Mouse (Mus musculus): Measurements from ENCODE around the gene Ugt1a2. TPM values are rescaled to one million over a fixed set of nuclear protein-coding genes. Genes with fewer than 3 reads are reported as not detected.

The Ugt1a2 gene
- total RNA-seq, 1 experiment from 2014 or later, result not detected

DNA sequence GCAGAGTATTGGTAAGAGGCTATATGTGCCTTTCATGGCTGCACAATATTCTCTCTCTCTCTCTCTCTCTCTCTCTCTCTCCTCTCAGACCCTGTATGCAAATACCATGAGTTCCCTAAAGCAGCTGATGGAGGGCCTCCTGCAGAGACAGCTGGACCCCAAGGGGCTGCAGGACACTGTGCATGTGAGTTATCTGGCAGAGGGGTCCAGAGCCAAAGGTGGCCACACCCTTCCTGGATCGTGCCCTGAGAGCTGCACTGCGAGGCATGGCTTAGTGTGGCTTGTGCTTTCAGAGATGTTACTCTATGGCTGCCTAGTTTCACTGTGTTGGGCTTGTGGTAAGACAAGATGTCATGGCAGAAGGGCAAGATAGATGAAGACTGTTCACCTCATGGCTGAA, 47.3 kb downstream of the Ugt1a2 start:
- ATAC-seq (replicated peaks in 1 of 2; ENCODE audit: insufficient read depth in 1 of 2, low FRiP score in 2 of 2, low TSS enrichment in 1 of 2, low read depth in 1 of 2, poor library complexity in 2 of 2, severe bottlenecking in 2 of 2), result no peak

DNA sequence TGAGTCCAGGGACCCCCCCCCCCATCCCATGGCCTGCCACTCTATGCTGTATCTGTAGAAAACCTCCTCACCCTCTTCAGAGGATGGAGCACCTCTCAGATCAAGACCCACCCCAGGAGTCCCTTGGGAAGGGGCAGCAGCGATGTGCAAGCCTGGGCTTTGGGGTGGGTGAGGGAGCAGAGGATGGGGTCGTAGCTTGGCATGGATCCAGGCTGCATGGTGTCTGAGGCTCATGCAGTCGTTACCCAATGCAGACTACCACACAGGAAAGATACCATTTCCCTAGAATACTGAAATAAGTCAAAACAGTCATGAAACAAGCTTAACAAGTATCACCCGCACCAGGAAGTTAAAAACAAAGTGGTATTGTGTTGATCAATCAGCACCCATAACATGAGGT, 48.3 kb downstream of the Ugt1a2 start:
- peak; percentile 1 to 2; a peak in 1 of 4 replicates for ATAC-seq (replicated peaks in 1 of 2; ENCODE audit: insufficient read depth in 1 of 2, low FRiP score in 2 of 2, low TSS enrichment in 1 of 2, low read depth in 1 of 2, poor library complexity in 2 of 2, severe bottlenecking in 2 of 2)

DNA sequence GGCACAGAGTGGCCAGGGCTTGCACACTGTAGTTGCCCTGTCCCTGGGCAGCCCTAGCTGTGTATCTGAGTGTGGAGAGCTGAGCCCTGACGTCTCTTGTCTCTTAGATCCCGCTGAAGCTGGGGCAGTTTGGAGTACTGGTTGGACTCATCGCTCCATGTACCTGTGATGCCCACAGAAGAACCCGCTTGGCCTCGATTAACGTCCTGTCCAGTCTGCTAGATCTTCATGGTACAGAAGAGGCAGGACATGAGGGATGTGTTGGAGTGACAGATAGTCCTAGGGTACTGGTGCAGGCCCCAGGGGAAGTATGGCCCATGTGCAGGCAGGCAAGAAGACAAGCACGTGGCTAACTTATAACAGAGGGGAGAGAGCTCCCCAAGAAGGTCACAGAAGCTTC, 49.2 kb downstream of the Ugt1a2 start:
- ATAC-seq (replicated peaks in 1 of 2; ENCODE audit: insufficient read depth in 1 of 2, low FRiP score in 2 of 2, low TSS enrichment in 1 of 2, low read depth in 1 of 2, poor library complexity in 2 of 2, severe bottlenecking in 2 of 2), result no peak

DNA sequence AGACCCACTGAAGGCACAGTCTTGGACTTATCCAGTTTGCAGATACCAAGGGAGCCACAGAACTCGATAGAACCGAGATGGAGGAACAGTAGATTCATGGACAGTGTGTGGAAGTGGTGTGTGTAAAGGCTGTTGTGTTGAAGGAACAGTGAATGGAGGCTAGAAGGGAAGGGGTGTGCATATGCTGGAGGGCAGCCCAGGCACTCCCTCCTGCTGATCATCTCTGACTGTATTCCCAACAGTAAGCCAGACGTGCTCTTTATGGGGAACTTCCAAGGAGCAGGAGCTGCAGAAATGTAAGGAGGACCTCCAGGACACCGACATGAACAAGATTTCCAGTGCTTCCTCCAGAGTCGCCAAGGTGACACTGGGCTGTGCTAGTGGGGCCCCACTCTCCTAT, 49.6 kb downstream of the Ugt1a2 start:
- ATAC-seq (replicated peaks in 1 of 2; ENCODE audit: insufficient read depth in 1 of 2, low FRiP score in 2 of 2, low TSS enrichment in 1 of 2, low read depth in 1 of 2, poor library complexity in 2 of 2, severe bottlenecking in 2 of 2), result no peak

DNA sequence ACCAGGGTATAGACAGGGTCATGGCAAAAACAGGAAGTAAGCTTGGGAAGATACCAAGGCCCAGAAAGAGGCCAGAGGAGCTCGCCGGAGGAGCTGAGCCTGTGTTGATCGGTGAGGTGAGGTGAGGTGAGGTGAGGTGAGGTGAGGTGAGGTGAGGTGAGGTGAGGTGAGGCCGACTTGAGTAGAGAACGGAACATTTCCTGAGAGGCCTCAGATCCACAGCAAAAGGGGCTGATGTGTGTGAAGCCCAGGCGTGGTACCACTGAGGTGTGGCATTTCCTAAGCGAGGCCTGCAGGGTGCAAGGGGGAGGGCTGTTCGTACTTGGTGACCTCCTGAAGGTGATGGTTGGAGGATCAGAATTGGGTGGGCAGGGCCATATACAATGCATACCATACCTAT, 52.7 kb downstream of the Ugt1a2 start:
- ATAC-seq (replicated peaks in 1 of 2; ENCODE audit: insufficient read depth in 1 of 2, low FRiP score in 2 of 2, low TSS enrichment in 1 of 2, low read depth in 1 of 2, poor library complexity in 2 of 2, severe bottlenecking in 2 of 2), result peak in 1 of 2 experiments; percentile 12; a peak in 2 of 4 replicates

DNA sequence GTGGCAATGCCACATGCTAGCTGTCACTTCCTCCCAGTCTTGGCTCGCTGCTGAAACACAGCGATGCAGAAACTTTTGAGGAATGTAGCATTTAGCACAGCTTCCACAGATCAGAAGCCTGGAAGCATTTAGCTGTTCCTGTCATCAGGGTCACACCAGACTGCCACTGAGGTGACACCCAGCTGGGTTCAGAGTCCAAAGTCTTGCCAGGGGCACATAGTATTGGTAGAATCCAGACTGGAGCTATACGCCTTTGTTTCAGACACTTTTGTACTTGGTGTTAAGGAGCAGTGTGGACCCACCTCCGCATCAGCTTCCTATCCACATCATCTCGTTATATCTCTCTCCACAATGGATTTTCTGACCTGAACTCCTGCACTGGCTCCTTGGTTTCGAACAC, 53.1 kb downstream of the Ugt1a2 start:
- no peak for ATAC-seq (replicated peaks in 1 of 2; ENCODE audit: insufficient read depth in 1 of 2, low FRiP score in 2 of 2, low TSS enrichment in 1 of 2, low read depth in 1 of 2, poor library complexity in 2 of 2, severe bottlenecking in 2 of 2)

DNA sequence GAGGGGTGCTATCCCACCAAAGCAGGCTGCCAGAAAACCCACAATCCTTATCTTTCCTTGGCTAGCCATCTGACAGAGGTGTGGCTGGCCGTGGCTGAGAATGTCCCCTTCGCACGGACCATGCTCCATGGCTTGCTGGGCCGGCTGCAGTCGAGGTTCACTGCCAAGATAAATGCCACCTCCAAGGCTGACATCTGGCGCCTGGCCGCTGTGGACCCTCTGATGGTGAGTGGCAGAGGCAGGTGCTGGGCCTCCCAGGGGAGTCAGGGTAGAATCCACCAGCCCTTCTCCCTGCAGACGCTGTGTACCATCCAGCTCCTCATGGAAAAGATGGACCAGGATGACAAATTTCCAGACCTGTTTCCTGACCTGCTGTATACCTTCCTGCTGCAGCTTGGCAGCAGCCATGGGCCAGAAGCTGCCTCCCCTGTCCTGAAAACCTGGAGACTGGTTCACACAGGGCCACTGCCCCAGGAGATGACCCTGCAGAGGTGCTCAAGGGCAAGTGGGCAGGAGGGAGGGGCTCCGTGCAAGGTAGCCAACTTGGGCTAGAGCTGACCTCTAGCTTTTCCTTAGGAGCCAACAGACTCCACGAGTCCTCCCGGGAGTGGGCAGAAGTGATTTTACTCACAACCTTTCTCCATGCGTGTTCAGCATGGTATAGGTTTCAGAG, 54.5 kb downstream of the Ugt1a2 start:
- ATAC-seq (replicated peaks in 1 of 2; ENCODE audit: insufficient read depth in 1 of 2, low FRiP score in 2 of 2, low TSS enrichment in 1 of 2, low read depth in 1 of 2, poor library complexity in 2 of 2, severe bottlenecking in 2 of 2), result no peak

DNA sequence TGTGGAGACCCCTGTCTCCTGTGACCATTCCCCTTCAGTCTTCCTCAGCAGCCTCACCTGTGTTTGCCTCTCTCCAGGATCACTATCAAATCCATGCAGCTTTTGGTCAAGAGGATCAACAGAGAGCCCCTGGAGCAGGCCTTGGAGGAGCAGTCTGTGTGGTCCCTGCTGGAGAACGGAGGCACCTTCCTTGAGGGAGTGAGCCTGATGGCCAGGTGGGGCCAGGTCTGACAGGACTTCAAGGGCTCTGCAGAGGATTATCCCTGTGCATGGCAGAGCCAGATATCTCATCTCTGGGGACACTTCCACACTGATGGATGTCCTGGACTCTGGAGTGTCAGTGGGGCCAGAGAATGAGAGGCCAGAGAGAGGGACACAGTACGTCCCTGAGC, 55.1 kb downstream of the Ugt1a2 start:
- ATAC-seq (replicated peaks in 1 of 2; ENCODE audit: insufficient read depth in 1 of 2, low FRiP score in 2 of 2, low TSS enrichment in 1 of 2, low read depth in 1 of 2, poor library complexity in 2 of 2, severe bottlenecking in 2 of 2), result no peak

DNA sequence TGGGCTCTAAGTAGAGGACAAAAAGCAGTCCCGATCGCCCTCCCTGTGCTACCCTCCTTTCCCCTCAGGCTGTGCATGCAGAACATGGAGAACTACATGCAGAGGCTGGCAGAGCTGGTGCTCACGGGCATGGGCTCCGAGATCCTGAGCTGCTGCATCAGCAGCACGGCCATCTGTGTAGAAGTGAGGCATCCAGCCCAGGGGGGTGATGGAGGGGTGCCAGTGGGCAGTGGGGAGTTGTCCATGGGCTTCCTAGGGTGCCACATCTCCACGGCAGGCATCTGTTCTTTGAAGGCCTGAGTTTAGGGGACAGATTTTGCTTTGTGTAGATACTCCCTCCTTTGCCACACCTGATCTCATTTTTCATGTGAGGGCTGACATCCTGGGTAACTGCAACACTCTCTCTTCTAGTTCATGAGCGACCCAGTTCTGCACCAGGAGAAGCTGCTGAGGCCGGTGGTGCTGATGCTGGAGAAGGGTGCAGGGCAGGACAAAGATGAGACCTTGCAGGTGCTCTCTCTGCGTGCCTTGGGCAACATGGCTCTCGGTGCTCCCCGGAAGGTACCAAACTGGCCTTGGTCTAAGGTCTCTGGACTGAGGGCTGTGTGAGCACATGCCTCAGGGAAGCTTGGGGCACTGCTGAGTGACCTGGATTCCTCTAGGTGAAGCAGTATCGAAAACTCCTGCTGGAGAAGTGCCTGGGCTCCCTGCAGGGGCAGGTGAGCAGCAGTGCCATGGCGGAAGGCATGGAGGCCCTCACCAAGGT, 55.8 kb downstream of the Ugt1a2 start:
- no peak for ATAC-seq (replicated peaks in 1 of 2; ENCODE audit: insufficient read depth in 1 of 2, low FRiP score in 2 of 2, low TSS enrichment in 1 of 2, low read depth in 1 of 2, poor library complexity in 2 of 2, severe bottlenecking in 2 of 2)

DNA sequence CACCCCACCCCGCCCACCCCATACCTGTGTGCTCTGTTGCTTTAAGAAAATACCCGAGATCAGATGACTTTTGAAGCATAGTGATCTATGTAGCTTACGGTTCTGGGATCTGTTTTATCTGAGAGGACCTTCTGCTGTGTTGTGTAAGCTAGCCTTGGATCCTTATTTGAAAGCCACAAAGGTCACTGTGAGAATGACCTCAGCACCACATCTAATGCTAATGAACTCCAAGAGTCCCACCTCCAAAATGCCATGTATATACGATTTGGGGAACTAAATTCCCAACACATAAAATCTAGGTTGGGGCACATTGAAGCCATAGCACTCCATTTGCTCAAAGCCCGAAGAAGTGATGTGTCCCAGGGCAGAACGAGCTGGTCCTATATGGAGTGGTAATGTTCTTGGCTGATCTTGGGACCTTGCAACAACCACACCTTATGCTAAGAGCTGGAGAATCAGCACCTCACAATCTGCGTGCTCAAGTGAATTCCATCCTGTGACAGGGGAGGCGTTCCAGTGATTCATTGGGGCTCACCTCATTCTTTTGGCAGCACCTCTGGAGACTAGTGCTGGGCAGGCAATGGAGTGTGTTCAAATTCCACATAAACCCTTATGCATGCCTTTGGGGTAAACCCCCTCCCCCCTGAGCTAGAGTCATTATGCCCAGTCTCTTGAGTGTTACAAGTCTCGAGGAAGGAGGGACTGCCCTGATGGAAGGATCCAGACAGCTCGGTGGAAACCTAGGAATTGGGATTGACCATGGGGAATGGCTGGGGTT, 56.7 kb downstream of the Ugt1a2 start:
- no peak for ATAC-seq (replicated peaks in 1 of 2; ENCODE audit: insufficient read depth in 1 of 2, low FRiP score in 2 of 2, low TSS enrichment in 1 of 2, low read depth in 1 of 2, poor library complexity in 2 of 2, severe bottlenecking in 2 of 2)

DNA sequence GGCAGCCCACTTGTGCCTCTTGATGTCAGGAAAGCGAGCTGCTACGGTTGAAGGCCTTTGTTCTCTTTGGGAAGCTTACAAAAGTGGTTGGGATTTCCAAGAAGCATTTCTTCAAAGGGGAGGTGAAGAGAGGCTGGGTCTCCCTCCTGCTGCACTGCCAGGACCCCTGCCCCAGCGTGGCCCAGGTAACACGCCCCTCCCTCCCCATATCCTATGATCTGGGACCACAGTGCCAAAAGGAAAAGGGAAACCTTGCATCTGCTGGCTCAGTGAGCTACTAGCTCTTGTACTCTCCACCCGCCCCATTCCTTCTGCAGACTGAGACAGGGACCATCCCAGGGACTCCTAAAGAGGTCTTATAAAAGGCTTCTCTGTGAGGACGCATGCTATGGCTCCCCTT, 57.3 kb downstream of the Ugt1a2 start:
- ATAC-seq (replicated peaks in 1 of 2; ENCODE audit: insufficient read depth in 1 of 2, low FRiP score in 2 of 2, low TSS enrichment in 1 of 2, low read depth in 1 of 2, poor library complexity in 2 of 2, severe bottlenecking in 2 of 2), result no peak

DNA sequence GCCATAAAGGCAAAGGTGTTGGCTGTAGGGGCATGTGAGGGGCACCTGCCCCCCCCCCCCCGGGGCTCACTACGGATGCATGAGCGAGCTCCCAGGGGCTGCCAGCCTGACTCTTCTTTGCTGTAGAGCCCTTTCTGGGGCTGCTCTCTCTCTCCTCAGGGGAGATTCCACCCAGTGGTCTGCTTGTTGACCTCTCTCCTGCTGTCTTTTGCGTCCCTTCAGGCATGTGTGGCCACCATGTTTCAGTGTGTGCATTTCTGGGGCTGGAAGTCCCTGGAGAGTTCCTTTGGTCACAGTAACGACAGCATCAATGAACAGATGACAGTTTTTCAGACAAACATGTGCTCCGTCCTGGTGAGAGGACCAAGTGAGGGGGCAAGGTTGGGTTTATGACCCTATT, 58.0 kb downstream of the Ugt1a2 start:
- no peak for ATAC-seq (replicated peaks in 1 of 2; ENCODE audit: insufficient read depth in 1 of 2, low FRiP score in 2 of 2, low TSS enrichment in 1 of 2, low read depth in 1 of 2, poor library complexity in 2 of 2, severe bottlenecking in 2 of 2)

DNA sequence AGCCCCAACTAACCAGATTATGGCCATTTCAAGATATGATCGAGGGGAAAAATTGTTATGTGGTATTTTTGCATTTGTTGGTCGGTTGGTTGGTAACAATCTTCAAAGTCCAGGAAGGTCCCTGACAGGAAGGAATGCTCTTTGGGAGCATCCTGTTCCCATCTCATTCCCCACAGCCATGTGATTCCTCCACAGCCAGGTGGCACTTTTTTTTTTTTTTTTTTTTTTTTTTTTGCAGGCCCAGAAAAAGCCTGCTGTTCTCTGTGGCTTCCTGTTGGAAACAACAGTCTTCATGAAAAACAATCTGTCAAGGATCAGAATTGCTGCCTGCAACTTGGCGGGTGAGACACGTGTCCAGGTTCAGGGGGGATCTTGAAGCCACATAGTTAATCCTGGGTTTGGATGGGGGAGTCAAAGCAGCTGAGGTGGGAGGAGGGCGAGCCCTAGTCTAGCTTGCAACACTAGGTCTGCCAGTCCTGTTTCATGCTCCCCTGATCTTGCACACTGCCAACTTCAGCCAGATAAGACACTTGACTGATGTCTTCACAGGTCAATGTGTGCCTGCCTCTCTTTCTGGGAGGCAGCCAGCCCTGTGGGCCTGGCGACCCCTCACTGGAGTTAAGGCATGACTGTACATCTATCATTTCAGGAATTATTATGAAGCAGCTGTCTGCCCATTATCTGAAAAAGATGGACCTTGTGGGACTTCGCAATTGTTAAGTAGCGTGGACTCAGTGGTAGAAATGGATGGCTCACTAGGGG, 58.7 kb downstream of the Ugt1a2 start:
- ATAC-seq (replicated peaks in 1 of 2; ENCODE audit: insufficient read depth in 1 of 2, low FRiP score in 2 of 2, low TSS enrichment in 1 of 2, low read depth in 1 of 2, poor library complexity in 2 of 2, severe bottlenecking in 2 of 2), result peak; percentile 2 to 12; a peak in 3 of 4 replicates

DNA sequence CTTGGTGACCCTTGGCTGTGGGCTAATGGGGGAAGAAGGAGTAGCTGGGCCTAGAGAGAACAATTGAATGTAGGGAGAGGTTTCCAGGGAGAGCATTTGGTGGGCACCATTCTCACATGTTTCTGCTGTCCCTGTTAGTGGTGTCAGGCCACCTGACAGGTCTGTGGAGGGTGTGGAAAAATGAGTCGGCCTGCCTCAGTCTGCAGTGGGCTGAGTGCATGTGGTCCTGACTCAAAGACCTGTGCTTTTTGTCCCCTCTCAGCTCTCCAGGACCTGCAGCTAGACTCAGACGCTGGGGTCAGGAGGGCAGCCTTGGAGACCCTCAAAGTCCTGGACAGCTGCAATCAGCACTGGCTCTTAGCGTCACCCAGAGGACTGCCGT, 59.2 kb downstream of the Ugt1a2 start:
- ATAC-seq (replicated peaks in 1 of 2; ENCODE audit: insufficient read depth in 1 of 2, low FRiP score in 2 of 2, low TSS enrichment in 1 of 2, low read depth in 1 of 2, poor library complexity in 2 of 2, severe bottlenecking in 2 of 2), result no peak

DNA sequence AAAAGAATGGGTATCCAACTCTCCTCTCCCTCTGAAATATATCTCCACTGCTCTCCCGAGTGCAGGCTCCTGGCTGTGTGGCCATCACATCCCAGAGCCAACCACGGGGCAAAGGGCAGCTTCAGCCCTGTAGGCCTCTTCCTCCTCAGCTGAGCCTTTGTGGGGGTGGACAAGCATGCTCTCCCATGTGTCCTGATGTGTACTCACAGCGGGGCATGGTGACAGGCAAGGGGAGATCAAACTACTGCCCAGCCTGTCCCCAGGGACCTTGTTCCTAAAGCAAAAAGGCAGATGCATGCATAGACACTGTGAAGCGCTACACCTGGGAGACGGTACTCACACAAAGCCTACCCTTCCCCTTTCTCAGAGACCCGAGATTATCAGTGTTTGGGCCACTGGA, 59.7 kb downstream of the Ugt1a2 start:
- no peak; a peak in 1 of 4 replicates for ATAC-seq (replicated peaks in 1 of 2; ENCODE audit: insufficient read depth in 1 of 2, low FRiP score in 2 of 2, low TSS enrichment in 1 of 2, low read depth in 1 of 2, poor library complexity in 2 of 2, severe bottlenecking in 2 of 2)

DNA sequence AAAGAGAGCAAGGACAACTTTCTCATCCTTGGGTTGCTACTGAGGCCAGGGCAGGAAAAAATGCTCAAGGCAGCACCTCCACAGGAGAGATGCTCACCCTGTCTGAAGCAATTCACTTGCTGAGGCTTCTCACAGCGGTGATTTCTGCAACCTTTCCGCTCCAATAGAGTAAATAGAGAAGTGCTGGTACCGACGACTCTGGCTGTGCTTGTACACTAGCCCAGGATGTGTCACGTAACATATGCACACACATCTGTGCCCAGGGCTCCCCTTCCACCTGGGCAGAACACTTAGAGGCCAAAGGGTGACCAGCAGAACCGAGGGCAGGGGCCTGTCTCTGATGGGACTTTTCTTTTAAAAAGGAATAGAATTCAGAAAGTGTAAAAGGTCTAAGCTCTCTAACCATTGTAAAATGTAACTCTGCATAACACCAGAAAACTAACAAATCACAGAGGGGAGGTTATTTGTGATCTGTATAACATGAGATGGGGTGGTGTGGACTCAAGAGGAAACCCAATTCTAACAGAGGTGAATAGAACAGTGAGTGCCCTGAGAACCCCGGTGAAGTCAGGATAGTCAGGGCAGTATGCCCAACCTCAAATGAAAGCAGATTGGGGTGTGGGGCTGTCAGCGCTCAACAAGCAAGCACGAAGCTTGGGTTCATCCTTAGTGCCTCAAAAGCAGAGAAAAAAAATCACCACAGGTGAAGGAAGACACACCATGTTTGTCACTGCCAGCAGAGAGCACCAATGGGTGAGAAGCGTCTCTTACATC, 60.4 kb downstream of the Ugt1a2 start:
- ATAC-seq (replicated peaks in 1 of 2; ENCODE audit: insufficient read depth in 1 of 2, low FRiP score in 2 of 2, low TSS enrichment in 1 of 2, low read depth in 1 of 2, poor library complexity in 2 of 2, severe bottlenecking in 2 of 2), result peak; percentile 6 to 15; a peak in 3 of 4 replicates

DNA sequence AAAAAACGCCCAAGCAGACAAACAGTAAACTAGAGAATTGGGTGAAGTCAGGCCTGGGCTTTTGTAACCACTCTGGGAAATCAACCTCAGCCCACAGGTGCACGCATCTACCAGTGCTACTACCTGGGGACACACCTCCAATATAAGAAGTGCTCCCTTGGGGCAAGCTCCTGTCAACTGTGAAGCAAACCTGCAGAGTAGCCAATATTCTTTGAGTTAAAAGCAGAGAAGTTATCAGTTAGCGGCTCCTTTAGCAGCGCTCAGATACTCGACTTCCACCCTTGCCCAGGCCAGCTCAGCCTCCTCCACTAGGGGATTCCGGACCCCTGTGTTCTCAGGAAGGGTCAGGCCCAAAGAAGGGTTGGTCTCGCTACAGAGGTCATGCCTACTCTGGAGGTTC, 61.3 kb downstream of the Ugt1a2 start:
- ATAC-seq (replicated peaks in 1 of 2; ENCODE audit: insufficient read depth in 1 of 2, low FRiP score in 2 of 2, low TSS enrichment in 1 of 2, low read depth in 1 of 2, poor library complexity in 2 of 2, severe bottlenecking in 2 of 2), result no peak

Measured in hematopoietic stem cell, adult 5-6 weeks (primary cell).